Mouse (Mus musculus): ENCODE measurements at regions not wholly inside any gene's neighbourhood (a gene's known extent, or its start where the extent isn't known, plus 50 kb on each side); places are given as distances from the start of the nearest gene placed in this dataset.

GRCm38 (mm10) chr15:74274435-74274834 lies 361.7 kb downstream of the Mroh4 start:
- TF ChIP-seq CTCF (IDR thresholded peaks at IDR 0.05; ENCODE audit: low read depth, low read length) (no peak), POLR2A (IDR thresholded peaks at IDR 0.05; ENCODE audit: extremely low read depth, insufficient read depth, low read length) (no peak)
